Mouse (Mus musculus) inflammation-experienced regulatory T-cells, adult 6 months (primary cell): Measurements from ENCODE around the gene Smoc2. TPM values are rescaled to one million over a fixed set of nuclear protein-coding genes. Genes with fewer than 3 reads are reported as not detected.

ENCODE experiments used
- ATAC-seq: one replicate; pipeline ENCODE4 v1.8.0; 2017
- polyA plus RNA-seq, 3 experiments: library from polyadenylated mRNA; unstranded; fragments of 100-300 nt; shearing (Covaris generic); gene quantifications; one replicate each; pipeline ENCODE4 v1.2.1; 2017

Smoc2 gene
- under 1 TPM in 2 of 3 experiments, not detected in 1; 0.24 to 0.42 TPM for polyA plus RNA-seq

DNA sequence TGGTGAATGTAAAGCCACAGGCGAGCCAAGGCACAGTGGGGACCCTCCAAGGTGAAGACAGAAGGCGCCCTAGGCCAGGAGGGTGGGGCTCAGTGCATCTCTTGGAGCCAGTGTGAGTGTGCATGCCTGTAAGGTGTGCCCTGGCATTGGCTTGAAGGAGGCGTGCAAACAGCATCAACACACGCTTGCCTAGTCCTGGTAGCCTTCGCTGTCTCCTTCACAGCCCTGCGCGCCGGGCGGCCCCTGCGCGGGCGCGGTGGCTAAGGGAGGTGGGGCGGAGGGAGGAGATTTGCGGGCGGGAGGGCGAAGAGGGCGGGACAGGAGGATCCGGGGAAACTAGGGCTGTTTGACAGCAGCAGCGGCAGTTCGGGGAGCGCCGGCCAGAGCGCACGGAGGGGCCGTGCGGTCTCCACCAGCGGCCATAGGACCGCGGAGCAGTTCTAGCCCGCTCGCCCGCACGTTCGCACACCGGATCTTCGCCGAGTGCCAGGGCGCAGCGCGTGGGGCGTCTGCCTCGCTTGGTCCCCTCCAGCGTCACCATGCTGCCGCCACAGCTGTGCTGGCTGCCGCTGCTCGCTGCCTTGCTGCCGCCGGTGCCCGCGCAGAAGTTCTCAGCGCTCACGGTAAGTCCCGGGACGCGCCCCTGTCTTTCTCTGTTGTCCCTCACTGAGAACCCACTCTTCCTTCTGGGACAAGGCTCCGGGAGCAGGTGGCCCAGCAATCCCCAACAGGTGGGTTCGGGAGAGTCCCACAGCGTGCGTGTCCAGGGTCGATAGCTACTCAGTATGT is at the start of gene Smoc2:
TSS of gene Smoc2 (plus strand) at position 330 of the 789 bp plus-strand sequence.
- ATAC-seq = no peak

DNA sequence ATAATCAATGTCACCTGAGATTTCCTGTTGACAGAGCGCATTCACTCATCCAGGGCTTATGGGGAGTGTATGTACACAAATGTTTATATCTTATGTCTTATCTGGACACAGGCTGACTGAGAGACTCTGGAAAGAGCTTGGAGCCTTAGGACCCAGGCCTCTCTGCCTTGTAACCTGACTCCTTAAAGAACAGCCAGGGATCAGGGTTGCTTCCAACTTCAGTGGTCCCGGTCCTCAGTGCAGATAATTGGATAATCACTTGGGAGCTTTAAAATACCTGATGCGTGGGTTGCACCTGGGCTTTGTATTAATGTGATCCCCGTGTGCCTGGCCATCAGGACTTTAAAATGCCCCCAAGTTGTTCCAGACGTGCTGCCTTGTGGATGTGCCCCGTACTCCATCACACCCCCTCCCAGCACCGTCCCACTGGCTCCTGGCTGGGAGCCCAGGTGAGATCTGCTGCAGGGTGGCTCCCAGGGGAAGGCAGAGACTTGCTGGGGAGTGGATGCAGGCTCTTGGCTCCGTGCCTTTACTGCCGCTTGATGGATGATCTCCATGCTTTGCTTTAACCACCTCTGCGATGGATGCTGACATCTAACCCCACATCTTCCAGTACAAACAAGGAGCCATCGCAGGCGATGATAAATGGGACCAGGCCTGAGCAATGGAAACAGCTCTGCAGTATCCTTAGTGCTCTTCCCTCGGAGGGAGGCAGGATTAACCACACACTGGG is 48.4 kb upstream of the Smoc2 start:
- no peak for ATAC-seq

DNA sequence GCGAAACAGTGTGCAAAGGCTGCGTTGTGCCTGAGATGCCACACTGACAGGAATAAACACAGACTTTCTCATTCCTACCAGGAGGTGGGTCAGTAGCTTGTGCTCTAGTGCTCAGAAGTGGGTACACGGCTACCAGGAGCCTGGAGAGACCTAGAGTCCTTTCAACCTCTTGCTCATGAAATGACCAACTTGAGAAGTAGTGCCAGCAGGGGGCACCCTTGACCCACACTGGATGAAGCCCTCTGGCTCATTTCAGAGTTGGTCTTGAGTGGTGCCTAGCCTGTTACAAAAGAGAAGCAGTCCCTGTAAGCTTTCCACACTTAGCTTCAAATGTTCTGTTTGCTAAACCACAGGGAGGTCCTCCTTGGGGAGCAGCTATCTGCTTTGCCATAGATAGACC is 46.7 kb upstream of the Smoc2 start:
- ATAC-seq = no peak

DNA sequence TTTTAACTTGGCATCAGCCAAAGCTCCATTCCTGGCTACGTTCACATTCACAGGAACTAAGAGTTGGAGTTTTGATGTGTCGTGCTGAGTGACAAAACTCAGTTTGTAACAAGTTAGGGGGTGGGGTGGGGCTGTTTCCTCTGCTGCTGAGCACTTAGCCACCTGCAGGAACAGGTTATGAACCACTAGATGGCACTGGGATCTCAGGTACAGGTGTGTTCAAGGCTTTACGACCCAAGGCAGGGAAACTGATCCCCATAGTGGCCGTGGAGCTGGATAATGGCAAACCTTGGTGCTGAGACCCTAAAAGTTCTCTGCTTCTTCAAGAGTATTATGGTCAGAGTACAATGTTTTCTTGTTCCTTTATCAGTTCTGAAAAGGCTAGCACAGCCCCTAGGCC is 45.6 kb upstream of the Smoc2 start:
- no peak for ATAC-seq

DNA sequence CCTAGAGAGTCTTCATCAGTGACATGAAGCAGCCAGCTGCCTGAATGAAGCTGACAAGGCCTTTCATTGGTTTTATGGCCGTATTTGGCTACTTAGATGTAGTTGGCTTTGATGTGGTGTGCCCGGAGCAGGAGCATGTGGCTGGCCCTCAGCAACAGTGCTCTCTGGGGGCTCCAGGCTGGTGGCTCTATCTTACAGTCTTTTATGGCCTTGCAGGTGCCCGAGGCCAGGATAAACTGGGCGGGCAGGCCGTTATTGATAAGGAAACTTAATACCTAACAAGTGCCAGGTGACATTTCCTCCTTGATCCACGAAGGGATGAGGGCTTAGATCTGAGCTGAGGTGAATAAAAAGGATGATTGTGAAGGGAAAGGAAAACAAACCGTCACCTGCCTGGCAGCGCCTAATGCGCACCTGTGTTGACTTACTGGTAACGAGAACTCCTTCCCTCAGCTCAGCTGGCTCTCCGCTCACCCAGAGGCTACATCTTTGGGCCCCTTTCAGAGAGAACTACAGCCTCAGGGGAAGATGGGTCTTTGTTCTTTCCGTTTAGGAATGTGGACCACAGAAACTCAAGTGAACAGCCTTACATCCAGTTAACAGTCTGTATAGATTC is 44.4 kb upstream of the Smoc2 start:
- no peak for ATAC-seq

DNA sequence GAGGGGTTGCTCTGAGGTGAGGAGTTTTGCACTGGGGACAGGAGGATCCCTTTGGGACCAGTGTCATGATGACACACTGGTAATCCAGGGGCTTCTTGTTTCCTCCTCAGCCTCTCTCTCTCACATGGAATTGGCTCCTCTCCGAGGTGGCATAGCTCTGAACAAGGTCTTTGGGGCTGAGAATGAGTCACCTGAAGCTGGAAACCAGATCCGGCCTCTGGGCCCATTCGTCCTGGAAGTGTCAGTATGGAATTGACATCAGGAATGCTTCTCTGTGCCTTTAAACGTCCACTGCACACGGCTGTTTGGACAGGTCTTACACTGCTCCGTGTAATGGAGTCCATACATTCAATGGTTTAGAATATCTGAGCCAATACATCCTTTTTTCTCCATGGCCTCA is 42.2 kb upstream of the Smoc2 start:
- no peak for ATAC-seq

DNA sequence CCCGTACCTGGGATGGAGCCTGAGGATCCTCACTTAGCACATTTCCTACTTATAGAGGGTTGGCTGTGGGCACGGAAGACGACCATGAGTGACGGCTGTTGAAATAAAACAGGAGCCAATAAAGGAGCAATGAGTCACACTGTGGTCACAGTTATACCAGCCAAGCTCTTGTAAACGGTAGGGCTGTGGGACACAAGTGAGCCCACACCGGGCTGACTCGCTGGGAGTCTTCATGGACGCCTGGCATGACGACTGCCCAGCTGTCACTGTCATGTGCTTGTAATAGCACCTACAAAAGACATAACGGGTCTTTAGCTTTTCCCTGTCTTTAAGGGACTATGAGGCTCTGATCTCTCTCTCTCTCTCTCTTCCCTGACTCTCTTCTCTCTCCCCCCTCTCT is 39.3 kb upstream of the Smoc2 start:
- no peak for ATAC-seq

DNA sequence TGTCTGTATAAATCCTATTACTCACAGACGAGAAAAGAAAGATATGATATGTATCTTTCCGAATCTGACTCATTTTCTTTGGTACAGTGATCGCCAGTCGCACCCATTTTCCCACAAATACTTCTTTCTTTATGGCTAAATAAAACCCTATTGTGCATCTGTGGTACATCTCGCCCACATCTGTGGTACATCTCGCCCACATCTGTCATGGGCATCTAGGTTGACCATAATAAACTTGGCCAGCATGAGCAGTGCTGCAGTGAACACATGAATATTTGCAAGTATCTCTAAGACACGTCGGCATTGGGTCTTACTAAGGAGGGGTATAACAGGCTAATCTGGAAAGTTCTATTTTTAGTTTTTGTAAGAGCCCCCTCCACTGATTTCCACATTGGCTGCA is 36.7 kb upstream of the Smoc2 start:
- no peak for ATAC-seq

DNA sequence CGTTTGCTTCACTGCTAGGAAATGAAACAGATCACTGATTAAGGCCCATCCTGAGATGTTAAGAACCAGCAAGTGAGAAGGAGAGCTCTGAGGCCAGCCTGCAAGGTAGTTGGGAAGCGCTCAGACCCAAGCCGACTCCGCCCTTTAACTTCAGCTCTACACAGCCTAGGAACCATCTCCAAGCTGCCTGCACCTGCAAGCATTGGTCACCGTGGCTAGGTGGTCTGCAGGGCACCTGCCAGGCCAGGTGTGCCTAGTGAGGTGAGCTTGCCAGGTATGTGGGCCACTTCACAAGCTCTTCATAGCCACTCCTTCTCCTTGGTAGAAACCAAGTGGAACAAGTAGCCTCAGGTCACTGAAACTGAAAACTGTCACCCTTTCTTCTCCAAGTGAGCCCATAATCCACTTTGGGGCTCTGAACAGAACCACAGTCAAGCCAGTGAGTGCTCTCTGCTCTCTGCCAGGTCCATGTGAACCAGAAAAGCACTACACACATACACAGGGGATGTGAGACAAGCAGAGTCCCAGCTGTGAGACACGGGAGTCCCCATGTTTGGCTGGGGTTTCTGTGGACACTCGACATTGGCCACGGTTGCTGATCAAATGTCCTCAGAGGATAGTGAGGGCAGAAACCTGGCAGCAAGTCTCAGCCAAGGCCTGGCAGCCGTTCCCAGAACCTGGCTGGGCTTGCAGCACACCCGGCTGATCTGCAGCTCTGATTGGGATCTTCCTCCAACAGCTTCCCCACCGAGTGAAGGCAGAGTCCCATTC is 34.9 kb upstream of the Smoc2 start:
- ATAC-seq = no peak

DNA sequence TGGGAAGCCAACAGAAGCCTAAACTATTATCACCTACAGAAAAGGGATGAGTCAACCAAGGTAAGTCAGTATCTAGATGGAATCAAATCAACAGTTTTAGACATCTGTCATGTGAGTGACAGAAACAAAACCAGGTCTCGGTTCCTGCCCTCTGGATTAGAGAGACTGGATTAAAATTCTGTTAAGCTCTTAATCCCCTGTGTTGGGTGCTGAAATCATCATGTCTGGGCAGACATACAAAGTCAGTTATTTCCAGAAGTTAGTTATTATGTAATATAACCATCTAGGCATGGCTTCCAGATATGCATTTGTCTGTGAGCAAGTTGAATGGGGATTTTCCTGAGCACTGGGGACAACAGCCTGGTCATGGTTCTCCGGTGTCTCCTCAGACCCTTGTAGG is 33.0 kb upstream of the Smoc2 start:
- no peak for ATAC-seq

DNA sequence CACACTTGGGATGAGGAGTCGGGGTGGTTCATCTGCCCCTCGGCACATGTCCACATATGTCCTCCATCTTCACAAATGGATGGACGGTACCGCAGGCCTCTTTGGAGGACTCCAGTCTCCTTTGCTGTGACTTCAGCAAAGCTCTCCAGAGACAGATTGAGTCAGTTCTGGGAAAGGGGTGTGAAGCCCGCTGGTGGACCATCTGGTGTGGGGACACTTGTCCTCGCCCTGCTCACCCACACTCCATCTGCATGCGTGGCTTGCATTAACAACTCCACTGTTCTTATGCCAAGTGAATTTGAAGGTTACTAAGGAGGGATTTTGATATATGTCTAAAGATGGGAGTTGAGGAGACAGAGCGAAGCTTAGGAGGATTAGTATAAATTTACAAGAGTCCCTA is 31.4 kb upstream of the Smoc2 start:
- no peak for ATAC-seq

DNA sequence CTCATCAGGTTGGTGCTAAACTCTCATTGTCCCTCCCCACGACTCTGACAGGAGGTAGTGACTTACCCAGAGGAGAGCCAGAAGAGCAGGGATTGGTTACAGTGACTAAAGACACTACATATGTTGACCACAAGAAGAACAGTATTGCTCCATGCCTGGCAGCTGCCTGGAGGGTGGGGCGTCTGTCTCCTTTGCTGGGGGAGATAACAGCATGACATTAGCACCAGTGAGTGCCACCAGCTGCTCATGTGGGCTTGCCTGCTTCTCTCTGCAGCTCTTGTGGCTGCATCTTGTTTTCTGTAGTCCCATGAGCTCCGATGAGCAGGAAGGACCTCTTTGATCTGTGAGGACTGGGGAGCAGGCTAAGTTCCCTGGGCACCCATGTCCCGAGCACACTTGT is 29.7 kb upstream of the Smoc2 start:
- ATAC-seq = no peak

DNA sequence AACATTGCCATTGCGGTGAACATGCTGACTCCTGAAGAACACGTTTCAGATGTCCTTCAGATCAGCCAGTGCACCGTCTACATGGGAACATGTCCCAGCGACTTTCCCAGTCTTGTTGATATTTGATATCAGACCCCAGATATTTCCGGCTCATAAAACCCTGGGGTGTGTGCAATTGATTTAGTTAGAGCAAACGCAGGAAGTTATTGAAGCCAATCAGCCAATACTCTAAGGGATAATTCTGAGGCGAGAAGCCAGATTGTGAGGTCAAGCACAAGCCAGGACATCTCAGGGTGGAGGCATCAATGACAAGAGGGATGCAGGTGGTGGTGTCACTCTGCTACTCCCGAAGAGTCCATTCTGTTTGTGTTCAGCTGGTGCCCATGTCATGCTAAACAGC is 28.9 kb upstream of the Smoc2 start:
- ATAC-seq = no peak

DNA sequence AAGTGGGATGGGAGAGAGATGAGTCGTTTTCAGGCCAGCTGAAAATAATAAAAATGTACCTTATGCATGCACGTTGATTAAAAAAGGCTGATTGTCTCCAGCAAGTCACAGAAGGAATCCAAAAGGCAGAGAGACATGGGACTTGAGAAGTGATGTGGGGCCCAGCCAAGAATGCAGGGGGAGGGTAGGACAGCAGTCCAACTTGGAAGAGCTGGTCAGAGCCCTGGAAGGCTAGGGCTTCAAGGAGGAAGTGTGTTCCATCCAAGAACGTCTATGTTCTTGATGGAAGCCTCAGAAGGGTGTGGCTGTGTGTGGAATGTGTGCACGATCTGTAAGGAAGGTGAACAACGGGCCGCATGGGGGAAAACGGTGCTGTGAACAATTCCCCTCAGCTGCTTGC is 26.9 kb upstream of the Smoc2 start:
- no peak for ATAC-seq

DNA sequence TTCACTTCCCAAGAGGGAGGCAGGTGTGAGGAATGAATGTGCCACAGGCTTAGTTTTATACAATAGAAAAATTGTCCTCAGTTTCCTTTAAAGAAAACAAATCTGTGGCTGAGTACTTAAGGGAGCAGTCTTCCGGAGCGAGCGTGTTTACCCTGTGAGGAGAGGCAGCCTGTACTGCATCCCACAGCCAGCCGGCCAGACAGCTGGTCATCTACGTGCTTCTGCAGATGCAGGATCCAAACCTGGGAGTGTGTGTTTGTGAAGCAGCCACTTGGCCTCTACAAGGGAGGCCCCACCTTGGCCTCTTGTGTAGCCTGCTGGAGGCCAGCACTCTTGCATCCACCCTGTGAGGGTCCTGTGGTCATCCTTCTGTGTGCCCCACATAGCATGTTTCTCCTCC is 24.7 kb upstream of the Smoc2 start:
- no peak for ATAC-seq

DNA sequence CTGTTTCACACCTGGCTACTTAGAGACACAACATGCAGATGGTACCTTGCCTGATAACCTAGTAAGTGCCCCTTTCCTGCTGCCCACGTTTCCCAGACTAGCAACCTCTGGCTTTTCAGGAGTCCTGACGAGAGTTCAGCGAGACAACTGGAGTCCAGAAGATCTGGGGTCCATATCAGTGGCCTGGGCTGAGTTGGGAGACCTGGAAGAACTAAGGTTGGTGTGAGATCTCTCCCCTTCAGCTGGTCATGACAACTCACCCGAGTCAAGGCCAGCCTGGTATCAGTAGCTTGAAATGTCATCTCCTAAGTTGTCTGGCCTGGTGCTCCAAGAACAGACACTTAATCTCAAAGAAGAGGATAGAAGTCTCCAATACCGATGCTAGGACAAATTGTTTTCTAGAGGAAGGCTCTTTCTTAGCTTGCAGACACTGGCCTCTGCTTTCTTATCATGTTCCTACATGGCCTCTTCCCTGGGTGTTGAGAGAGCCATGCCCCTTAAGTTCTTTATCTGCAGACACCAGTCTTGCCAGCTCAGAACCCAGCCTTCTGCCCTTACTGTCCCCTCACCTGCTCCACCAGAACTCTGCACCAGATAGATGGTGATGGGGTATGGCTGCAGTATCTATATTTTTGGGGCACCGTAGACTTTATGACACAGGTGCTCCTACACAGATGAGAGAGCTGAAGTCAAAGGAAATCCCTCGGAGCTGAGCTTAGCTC is 21.3 kb upstream of the Smoc2 start:
- no peak for ATAC-seq

DNA sequence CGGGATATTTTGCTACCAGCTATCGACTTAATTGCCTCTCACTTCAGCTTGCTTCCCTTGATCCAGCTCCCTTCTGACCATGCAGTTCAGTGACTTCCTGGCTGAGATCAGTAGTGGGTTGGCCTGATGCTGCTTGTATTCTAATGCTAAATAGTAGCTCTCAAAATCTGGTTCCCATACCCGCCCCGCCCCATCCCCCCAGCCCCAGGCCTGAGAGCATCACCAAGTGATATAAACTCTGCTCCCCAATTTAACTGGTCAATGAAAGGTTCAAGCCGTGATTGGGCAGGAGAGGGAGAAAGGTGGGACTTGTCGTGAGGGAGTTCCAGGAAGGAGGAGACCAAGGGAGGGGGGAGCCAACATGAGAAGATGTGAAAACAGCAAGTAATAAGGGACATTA is 20.4 kb upstream of the Smoc2 start:
- ATAC-seq = no peak

DNA sequence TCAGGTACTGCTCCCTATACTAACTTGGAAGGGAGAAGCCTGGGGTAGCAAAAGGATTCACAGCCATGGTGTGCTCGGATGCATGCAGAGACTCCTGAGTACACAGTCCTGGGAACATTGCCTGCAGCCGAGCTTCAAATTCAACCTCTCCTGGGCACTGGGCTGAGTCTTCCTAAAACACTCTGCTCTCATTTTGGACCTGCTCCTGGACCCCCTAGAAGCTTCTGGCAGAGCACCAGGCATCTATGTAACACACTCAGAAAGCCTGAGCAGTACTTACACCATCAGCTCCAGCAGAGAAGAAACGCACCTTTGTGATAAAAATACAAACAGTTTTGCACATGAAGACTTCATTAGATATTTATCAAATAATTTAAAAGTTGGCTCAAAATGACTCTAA is 18.3 kb upstream of the Smoc2 start:
- ATAC-seq = no peak

DNA sequence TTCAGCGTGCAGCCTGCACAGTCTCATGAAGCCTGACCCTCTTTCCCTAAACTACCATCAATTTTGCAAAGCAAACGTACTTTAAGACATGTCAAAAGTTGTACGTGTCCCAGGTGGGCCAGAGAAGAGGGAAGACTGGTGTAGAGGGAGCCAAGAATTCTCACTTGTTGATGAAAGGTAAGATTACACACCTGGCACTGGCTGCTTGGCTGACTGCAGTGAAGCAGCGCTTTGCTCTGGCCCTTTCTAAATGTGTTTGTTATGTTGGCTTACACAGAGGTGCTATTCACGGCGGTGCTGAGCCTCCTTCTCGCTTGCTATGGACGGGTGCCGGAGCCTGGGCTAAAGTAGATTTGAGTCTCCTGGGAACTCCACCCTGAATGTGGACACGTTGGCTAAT is 17.1 kb upstream of the Smoc2 start:
- ATAC-seq = no peak

DNA sequence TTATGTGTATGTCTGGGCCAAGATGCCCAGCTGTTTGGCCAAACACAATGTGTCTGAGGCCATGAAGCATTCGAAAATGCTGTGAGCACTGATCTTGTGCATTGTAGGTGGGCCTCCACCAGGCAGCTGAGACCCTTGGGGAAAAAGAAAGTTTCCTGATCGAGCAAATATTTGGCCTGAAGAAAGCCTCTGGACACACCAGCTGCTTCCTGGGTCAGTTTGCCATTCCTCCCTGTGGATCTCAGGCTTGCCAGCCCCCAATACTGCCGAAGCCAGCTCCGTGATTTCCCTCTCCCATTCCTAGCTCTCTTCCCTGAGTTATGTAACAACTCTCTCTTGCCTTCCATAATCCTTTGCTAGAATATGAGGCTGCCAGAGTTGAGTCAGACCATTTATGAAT is 11.3 kb upstream of the Smoc2 start:
- no peak for ATAC-seq

DNA sequence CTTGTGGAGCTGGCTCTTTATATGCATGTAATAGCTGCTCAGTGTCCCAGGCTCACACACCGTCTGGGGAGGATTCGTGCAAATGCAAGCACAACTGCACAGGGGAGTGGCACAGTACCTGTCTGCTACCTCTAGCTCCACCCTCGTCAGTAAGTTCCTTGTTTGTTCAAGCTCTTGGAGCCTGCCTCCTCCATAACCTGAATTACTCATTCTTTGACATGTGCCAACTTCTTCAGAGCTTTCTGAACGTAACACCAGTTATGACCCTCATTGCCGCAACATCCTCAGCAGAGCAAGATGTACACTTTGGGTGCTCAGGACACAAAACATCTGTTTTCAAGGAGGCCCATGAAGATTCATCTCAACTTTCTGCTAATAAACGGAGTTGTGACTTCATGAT is 5.9 kb upstream of the Smoc2 start:
- no peak for ATAC-seq

DNA sequence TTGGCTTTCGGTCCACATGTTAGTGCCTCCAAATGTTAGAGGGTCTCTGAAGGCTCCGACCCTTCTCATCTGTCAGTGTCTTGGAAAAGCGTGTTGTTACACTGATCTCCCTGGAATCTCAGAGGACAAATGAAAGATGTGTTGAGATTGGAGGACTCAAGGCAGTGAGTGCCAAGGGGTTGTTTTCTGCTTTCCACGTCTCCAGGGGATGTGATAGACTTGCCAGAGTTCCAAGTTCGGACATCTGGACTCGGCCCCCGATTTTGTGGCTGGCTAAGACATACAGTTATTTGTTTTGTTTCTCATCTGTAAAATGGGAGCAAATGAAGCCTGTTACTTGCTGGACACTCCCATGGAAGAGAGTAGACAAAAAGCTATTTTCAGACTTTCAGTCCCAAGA is 2.0 kb upstream of the Smoc2 start:
- ATAC-seq = no peak

DNA sequence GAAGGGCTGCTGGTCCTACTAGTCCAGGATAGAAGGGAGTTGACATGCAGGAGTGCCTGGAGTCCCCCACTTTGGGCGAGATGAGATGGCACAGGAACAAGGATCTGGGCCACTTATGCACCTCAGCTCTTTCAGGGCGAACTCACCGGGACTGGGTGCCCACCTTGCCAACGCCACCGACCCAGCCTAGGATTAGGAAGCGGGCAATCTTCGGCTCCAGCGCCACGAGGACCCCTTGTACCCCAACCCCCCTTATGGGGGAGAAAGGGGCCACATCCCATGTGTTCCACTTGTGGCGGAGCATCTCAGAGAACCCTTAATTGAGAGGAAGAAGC is 627 bp downstream of the Smoc2 start:
- ATAC-seq = no peak
